Comparison of ENCODE assay signal across 32 mouse cellular contexts in the genomic region with DNA sequence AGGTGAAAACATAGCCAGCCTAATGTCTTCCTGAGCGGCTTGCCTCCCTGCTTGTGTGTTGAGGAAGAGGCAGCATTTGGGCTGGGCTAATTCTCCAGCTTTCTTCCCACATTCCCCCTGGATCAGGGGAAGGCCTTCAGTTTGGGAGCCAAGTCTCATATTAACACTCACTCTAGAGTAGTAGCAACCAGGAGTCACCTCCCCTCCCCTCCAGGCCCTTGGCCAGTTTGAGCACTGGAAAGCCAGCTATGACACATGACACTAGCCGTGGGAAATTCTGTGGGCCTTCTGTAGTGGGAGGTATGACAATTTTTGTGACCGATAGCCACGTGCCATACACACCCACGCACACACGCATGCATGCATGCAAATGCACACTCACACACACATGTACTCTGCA. TPM values are rescaled to one million over a fixed set of nuclear protein-coding genes. Genes with fewer than 3 reads are reported as not detected.
"Had no signal": no experiment of that assay in that cellular context is flagged by ENCODE, and none has a peak within 500 bp of the region (broad histone marks: within the 10 kb centered on the region; RNA-seq: fewer than 3 reads in every experiment).

No protein-coding gene starts in this region.

- H3K27ac ChIP-seq: gastrocnemius, adult 2 months; heart, adult 2 months; heart, embryonic 13.5 days; heart, embryonic 15.5 days; hindbrain, embryonic 10.5 days; hindbrain, embryonic 12.5 days; hindbrain, embryonic 14.5 days; intestine, embryonic 15.5 days; layer of hippocampus, adult 2 months; left cerebral cortex, adult 2 months; limb, embryonic 10.5 days; limb, embryonic 12.5 days had no signal

- H3K27me3 ChIP-seq: heart, embryonic 13.5 days; heart, embryonic 15.5 days; hindbrain, embryonic 12.5 days; intestine, embryonic 15.5 days; limb, embryonic 12.5 days had no signal

- H3K4me3 ChIP-seq: gastrocnemius, adult 2 months; heart, adult 2 months; heart, embryonic 13.5 days; heart, embryonic 15.5 days; hindbrain, embryonic 10.5 days; hindbrain, embryonic 12.5 days; intestine, embryonic 15.5 days; layer of hippocampus, adult 2 months; left cerebral cortex, adult 2 months; limb, embryonic 10.5 days; limb, embryonic 12.5 days had no signal

- H3K9me3 ChIP-seq: heart, embryonic 13.5 days; heart, embryonic 15.5 days; hindbrain, embryonic 10.5 days; hindbrain, embryonic 12.5 days; intestine, embryonic 15.5 days; limb, embryonic 10.5 days; limb, embryonic 12.5 days had no signal

- DNase-seq: gastrocnemius, adult 2 months; gastrocnemius, postnatal 10 days; gastrocnemius, postnatal 25 days; heart, adult 2 months; heart, postnatal 14 days; heart, postnatal 4 days; kidney, adult 18-20 months; kidney, adult 8-10 months; kidney, postnatal 10 days; kidney, postnatal 25 days; kidney, postnatal 4 days had no signal

- H3K4me2 ChIP-seq: heart, embryonic 11.5 days; heart, embryonic 13.5 days; heart, embryonic 15.5 days; hindbrain, embryonic 12.5 days; hindbrain, embryonic 14.5 days; intestine, embryonic 15.5 days; limb, embryonic 12.5 days had no signal

- ATAC-seq: hindbrain, embryonic 16.5 days; inflammation-experienced regulatory T-cells, adult 6 months; intestine, embryonic 15.5 days; intestine, postnatal 0 days had no signal

- H3K9ac ChIP-seq: heart, embryonic 13.5 days; heart, embryonic 15.5 days; hindbrain, embryonic 12.5 days; hindbrain, embryonic 14.5 days; intestine, embryonic 15.5 days; limb, embryonic 12.5 days had no signal

- H3K4me1 ChIP-seq: heart, embryonic 13.5 days; heart, embryonic 15.5 days; hindbrain, embryonic 10.5 days; hindbrain, embryonic 12.5 days; intestine, embryonic 15.5 days; limb, embryonic 10.5 days; limb, embryonic 12.5 days had no signal

- H3K36me3 ChIP-seq: heart, embryonic 13.5 days; heart, embryonic 15.5 days; hindbrain, embryonic 10.5 days; hindbrain, embryonic 12.5 days; intestine, embryonic 15.5 days; limb, embryonic 10.5 days; limb, embryonic 12.5 days had no signal

RNA-seq across cellular contexts. Expression of a gene that starts 17.6 kb away (rescaled TPM):
- total RNA-seq: granulocyte monocyte progenitor cell, adult 5-6 weeks had no signal
- polyA plus RNA-seq: inflammation-experienced regulatory T-cells, adult 6 months; limb, embryonic 10.5 days; limb, embryonic 12.5 days had no signal

RNA-seq across cellular contexts. Expression of a gene that starts 19.7 kb away (rescaled TPM):
- total RNA-seq: gastrocnemius, postnatal 25 days; granulocyte monocyte progenitor cell, adult 5-6 weeks; layer of hippocampus, postnatal 25 days; left cerebral cortex, postnatal 14 days; left cerebral cortex, postnatal 36 days had no signal
- polyA plus RNA-seq: heart, embryonic 11.5 days; hindbrain, embryonic 10.5 days; hindbrain, embryonic 14.5 days; hindbrain, embryonic 16.5 days; inflammation-experienced regulatory T-cells, adult 6 months; limb, embryonic 10.5 days had no signal

RNA-seq across cellular contexts. Expression of a gene that starts 37.1 kb away (rescaled TPM):
- total RNA-seq: gastrocnemius, adult 2 months; gastrocnemius, postnatal 25 days; granulocyte monocyte progenitor cell, adult 5-6 weeks; heart, adult 2 months; heart, postnatal 14 days; heart, postnatal 4 days; layer of hippocampus, adult 2 months; layer of hippocampus, postnatal 10 days; layer of hippocampus, postnatal 25 days; left cerebral cortex, adult 2 months; left cerebral cortex, postnatal 14 days; left cerebral cortex, postnatal 36 days had no signal
- polyA plus RNA-seq: frontal cortex, adult 2 months; heart, postnatal 0 days; hindbrain, embryonic 10.5 days; hindbrain, embryonic 12.5 days; hindbrain, embryonic 14.5 days; hindbrain, embryonic 16.5 days; inflammation-experienced regulatory T-cells, adult 6 months; intestine, postnatal 0 days; limb, embryonic 10.5 days had no signal
